Mouse (Mus musculus) frontal cortex, postnatal 14 days (tissue): Measurements from ENCODE around the gene Cd300a.
A peak's percentile ranks its signal among the peaks of the same experiment; 100 is the strongest.

Experiments used
- DNase-seq, 2 experiments: peaks; one replicate each; pipeline ENCODE4 v3.0.0; 2022; ENCODE audit warnings: low spot score in 2 of 2

Cd300a gene

GRCm38 (mm10) chr11:114866486-114867360 is 23.1 kb upstream of the Cd300a start:
- DNase-seq, result no peak

GRCm38 (mm10) chr11:114867361-114868235 is 22.2 kb upstream of the Cd300a start:
- DNase-seq, result no peak

DNA sequence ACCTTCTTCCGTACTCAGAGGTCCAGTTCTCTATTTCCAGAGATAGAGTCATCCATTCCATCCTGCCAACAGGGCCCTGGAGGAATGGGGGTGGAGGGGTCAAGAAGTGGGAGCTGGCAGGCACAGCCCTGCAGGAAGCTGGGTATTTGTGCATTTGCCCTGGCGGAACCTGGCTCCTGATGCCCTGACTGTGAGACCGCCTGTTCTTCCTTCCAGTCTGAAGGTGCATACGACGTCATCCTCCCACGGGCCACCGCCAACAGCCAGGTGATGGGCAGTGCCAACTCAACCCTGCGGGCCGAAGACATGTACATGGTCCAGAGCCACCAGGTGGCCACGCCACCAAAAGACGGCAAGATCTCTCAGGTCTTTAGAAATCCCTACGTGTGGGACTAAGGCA is 21.6 kb upstream of the Cd300a start:
- no peak for DNase-seq

DNA sequence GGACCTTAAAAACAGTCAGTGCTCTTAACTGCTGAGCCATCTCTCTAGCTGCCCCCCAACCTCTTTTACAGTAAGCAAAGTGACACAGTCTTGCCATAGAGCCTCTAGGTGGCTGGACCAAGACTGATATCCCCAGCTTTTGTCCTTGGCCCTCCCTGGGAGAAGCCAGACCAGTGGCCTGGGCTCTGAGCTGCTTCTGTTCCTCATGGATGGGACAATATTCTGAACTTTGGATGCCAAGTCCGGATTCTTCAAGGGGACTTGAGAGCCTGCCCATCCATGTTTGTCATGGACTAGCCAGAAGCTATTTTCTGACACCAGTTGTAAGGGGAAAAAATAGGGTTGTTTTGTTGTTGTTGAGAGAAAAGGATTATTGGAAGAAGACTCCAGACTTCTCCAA is 20.1 kb upstream of the Cd300a start:
- no peak for DNase-seq

- no peak for DNase-seq
These were observed 18.3 kb upstream of the Cd300a start for GRCm38 (mm10) chr11:114871540-114871939.

DNA sequence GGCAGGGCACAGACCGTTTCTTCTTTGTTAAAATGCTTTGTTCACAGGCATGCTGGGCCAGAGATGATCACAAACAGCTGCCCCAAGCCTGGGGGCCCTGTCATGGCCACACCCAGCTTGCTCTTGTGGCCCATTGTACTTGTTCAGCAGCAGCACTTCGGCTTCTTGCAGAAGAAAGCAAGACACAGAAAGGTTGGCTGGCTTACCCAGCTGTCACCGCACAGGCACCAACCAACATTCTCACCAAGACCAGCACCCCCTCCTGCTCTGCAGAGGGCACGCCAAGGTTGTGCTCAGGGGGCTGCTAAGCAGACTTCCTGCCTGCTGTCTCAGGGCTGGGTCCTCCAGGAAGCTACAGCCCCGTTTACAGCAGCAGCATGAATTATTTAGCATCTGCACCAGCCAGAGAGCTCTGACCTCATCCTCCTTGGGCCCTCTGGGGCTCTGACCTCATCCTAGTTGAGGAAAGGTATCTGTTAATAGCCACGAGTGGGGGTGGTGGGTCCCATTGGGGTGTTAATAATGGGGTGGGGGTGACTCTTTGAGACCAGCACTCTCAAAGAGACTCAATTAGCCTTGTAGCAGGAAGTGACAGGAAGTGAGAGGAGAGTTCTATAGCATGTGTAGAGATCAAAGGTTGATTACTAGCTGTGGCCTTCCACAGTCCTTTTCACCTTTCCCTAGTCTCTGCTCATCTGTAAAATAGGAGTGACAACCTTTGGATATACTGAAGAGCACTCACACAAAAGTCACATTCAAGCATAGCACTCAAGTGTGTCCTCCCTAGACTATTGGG is 16.6 kb upstream of the Cd300a start:
- no peak for DNase-seq

GRCm38 (mm10) chr11:114874226-114875145 is 15.4 kb upstream of the Cd300a start:
- DNase-seq, result no peak

- DNase-seq, result no peak
These were observed 14.5 kb upstream of the Cd300a start for GRCm38 (mm10) chr11:114875301-114875801.

DNA sequence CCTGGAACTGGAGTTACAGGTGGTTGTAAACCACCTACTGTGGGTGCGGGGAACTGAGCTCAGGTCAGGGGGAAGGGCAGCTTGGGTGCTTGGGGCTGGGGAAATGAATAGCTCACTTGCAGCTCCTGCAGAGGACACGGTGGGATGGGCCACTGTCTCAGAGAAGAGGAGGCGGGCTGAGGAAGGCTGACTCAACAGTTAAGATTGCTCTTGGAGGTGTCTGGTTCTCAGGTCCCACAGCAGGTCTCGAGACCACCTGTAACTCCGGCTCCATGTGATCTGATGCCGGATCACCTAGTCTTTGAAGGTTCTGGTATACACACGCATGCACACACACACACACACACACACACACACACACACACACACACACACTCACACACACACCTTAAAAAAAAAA is 13.7 kb upstream of the Cd300a start:
- no peak for DNase-seq

DNA sequence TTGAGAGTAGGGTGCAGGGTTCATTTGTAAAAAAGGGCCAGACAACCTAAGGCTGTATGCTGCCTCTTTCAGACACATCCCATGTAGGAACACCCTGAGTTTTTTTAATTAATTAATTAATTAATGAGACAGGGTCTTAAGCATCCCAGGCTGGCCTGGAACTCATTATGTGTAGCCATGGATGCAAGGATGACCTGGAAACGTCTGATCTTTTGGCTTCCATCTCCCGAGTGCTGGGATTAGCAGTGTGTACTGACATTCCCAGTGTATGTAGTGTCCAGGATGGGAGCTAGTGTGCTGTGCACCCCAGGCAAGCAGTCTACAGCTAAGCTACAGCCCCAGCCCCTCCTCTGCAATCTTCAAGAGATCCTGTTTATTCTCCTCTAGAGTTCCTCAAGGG is 13.2 kb upstream of the Cd300a start:
- DNase-seq, result no peak

DNA sequence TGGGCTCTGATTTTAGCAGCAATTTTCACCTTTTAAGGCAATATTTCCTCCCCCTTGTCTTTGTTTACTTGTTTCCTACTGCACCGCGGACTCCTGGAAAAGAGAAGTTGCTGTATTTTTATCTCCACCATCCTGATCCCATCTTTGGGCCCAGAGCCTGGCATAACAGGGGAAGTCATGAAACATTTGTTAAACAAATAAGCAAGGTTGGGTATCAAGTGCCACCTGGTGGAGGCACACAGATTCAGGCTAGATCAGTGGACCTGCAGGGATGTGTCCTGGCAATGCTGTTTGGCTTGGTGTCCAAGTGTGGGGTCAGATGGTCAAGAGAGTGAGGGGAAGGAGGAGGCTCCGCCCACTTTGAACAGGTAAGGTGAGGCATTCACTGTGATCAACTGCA is 12.7 kb upstream of the Cd300a start:
- DNase-seq, result peak in 1 of 2 experiments; percentile 41

DNA sequence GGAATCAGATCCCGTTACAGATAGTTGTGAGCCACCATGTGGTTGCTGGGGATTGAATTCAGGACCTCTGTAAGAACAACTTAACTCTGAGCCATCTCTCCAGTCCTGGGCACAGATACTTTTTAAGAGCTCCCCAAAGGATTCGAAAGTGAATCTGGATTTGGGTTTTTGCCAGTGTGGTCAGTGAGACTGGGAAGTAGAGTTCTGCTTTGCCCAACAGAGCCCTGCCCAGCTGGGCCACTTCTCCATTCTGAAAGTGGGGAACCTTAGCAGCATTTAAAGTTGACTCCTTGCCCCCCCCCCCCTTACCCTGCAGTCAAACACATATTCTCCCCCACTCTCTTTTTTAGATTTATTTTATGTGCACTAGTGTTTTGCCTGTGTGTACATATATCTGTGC is 10.2 kb upstream of the Cd300a start:
- DNase-seq, result no peak

GRCm38 (mm10) chr11:114880185-114880584 is 9.7 kb upstream of the Cd300a start:
- no peak for DNase-seq

DNA sequence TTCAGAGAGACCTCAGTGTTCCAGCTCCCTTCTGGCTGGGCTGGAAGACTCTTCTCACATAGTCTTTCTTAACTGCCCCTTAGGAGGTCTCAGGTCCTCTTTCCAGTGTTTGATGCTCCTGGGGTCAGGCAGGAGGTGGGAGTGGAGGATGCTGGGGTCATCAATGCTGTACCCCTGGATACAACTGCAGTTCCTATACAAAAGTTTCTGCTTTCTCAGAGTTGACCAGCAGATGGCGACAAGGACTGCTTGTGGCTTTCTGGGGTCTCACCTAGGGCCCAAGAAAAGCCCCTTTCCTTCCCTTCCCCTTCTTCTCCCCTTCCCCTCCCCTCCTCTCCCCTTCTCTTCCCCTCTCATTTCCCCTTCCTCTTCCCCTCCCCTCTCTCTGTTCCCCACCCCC is 9.3 kb upstream of the Cd300a start:
- peak in 1 of 2 experiments; percentile 28 for DNase-seq

GRCm38 (mm10) chr11:114883251-114883789 is 6.5 kb upstream of the Cd300a start:
- DNase-seq, result no peak

DNA sequence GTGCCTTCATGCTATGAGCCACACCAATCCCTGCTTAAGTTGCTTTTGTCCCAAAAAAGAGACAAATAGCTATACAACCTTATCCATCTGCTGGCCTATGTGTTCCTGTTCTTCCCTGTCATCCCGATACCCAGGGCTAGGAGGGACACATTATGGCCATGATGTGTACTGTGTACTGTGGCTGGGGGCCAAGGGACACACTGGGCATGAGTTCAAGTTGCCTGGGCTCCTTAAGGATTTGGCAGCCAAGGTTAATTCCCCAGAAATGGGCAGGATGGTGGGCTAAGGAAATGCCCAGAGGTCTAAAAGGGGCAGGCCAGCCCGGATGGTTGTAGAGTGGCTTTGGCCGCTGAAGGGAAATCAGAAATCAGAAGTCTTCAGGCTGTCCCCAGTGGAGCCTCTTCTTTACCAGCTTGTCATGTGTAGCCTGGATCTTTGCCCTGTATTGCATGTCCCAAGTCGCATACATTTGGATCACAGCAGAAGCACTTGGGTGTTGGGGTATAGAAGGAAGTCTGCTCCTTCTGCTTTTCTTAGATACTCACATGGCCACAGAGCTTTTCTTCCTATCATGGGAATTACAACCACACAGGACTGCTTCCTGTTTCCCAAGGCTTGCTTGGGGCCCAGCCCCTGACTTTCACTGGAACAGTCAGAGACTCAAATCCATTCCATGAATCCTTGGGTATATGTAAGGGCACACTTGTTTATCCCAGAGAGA is 5.3 kb upstream of the Cd300a start:
- DNase-seq, result no peak

GRCm38 (mm10) chr11:114890542-114890941 is 701 bp downstream of the Cd300a start:
- no peak for DNase-seq

DNA sequence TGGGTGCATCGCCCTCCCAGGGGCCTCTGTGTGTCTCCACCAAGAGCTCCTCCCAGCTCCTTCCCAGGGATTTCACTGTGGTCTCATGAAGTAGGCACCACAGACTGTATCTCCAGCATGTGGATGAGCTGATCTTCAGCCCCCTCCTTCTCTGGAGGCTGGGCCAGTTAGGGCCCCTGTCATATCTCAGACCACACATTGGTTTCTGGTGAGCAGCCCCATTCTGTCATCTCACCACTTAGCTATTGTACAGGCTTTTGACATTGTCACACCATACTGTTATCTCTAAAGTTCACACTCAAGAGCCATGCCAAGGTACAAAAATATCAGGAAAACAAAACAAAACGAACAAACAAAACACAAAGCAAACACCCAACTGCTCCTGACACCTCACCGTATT is 6.2 kb downstream of the Cd300a start:
- no peak for DNase-seq

DNA sequence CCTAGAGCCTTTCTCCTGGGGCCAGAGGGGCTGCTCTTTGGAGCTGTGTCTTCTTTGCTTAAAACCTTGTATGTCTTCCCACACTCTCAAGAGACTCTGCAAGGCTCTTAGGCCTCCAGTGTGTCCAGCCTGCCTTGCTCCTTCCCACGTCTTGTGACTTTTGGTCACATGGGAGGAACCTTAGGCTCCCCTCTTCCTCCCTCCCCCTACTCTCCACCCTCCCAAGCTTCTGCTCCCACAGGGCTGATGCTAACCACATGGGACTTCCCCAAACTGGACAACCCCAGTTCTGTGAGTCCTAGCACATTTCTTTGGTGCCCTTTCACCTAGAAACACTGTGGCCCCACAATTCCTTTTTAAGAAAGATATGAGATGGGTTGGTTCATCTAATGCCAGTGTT is 8.2 kb downstream of the Cd300a start:
- DNase-seq, result no peak

- no peak for DNase-seq
These were observed 13.4 kb downstream of the Cd300a start for GRCm38 (mm10) chr11:114903224-114903623.
